Mouse (Mus musculus): ENCODE measurements around the gene Coq10b. TPM values are rescaled to one million over a fixed set of nuclear protein-coding genes. Genes with fewer than 3 reads are reported as not detected.
"Not testable (repeated sequence)": the region's sequence is repeated elsewhere in the genome, so short reads cannot be mapped to it uniquely, and the experiment has no call there.

Coq10b gene
- total RNA-seq, 2 experiments from 2014 or later: 25.8 to 28.5 TPM

- ATAC-seq (ENCODE audit: poor library complexity, severe bottlenecking): no peak
Measured at GRCm38 (mm10) chr1:55055322-55056115, 2.9 kb downstream of the Coq10b start.

GRCm38 (mm10) chr1:55058383-55058782 lies 5.8 kb downstream of the Coq10b start:
- peak; percentile 49 for ATAC-seq (ENCODE audit: poor library complexity, severe bottlenecking)

- no peak for ATAC-seq (ENCODE audit: poor library complexity, severe bottlenecking)
Measured at GRCm38 (mm10) chr1:55061099-55061498, 8.5 kb downstream of the Coq10b start.

- no peak for ATAC-seq (ENCODE audit: poor library complexity, severe bottlenecking)
Measured at GRCm38 (mm10) chr1:55061772-55062171, 9.2 kb downstream of the Coq10b start.

- not testable (repeated sequence) for ATAC-seq (ENCODE audit: poor library complexity, severe bottlenecking)
Measured at GRCm38 (mm10) chr1:55072328-55072727, 19.8 kb downstream of the Coq10b start.

- ATAC-seq (ENCODE audit: poor library complexity, severe bottlenecking): no peak
Measured at GRCm38 (mm10) chr1:55074757-55075156, 22.2 kb downstream of the Coq10b start.

GRCm38 (mm10) chr1:55075652-55076394 lies 23.3 kb downstream of the Coq10b start:
- no peak for ATAC-seq (ENCODE audit: poor library complexity, severe bottlenecking)

- no peak for ATAC-seq (ENCODE audit: poor library complexity, severe bottlenecking)
Measured at GRCm38 (mm10) chr1:55076395-55076743, 23.8 kb downstream of the Coq10b start.

GRCm38 (mm10) chr1:55076849-55077516 lies 24.4 kb downstream of the Coq10b start:
- ATAC-seq (ENCODE audit: poor library complexity, severe bottlenecking): no peak

- no peak for ATAC-seq (ENCODE audit: poor library complexity, severe bottlenecking)
Measured at GRCm38 (mm10) chr1:55079677-55080076, 27.1 kb downstream of the Coq10b start.

- no peak for ATAC-seq (ENCODE audit: poor library complexity, severe bottlenecking)
Measured at GRCm38 (mm10) chr1:55082106-55082505, 29.5 kb downstream of the Coq10b start.

- no peak for ATAC-seq (ENCODE audit: poor library complexity, severe bottlenecking)
Measured at GRCm38 (mm10) chr1:55085781-55086366, 33.3 kb downstream of the Coq10b start.

- ATAC-seq (ENCODE audit: poor library complexity, severe bottlenecking): peak; percentile 3; the same call in 1 of the 2 replicates
Measured at GRCm38 (mm10) chr1:55086868-55087400, 34.4 kb downstream of the Coq10b start.

GRCm38 (mm10) chr1:55087401-55087904 lies 34.9 kb downstream of the Coq10b start:
- ATAC-seq (ENCODE audit: poor library complexity, severe bottlenecking): peak; percentile 21

GRCm38 (mm10) chr1:55087932-55088610 lies 35.5 kb downstream of the Coq10b start, which contains the start of the genes Hspe1 and Hspd1:
TSS of gene Hspe1 (plus strand) at chr1:55088132.
TSS of gene Hspd1 (minus strand) at chr1:55088243.
- ATAC-seq (ENCODE audit: poor library complexity, severe bottlenecking): peak; percentile 85

- ATAC-seq (ENCODE audit: poor library complexity, severe bottlenecking): no peak
Measured at GRCm38 (mm10) chr1:55088611-55089497, 36.3 kb downstream of the Coq10b start.

- no peak for ATAC-seq (ENCODE audit: poor library complexity, severe bottlenecking)
Measured at GRCm38 (mm10) chr1:55089498-55090064, 37.0 kb downstream of the Coq10b start.

- ATAC-seq (ENCODE audit: poor library complexity, severe bottlenecking): no peak
Measured at GRCm38 (mm10) chr1:55092056-55092455, 39.5 kb downstream of the Coq10b start.

- no peak for ATAC-seq (ENCODE audit: poor library complexity, severe bottlenecking)
Measured at GRCm38 (mm10) chr1:55092469-55092868, 39.9 kb downstream of the Coq10b start.
